Mouse (Mus musculus) myocyte (in vitro differentiated cells): Measurements from ENCODE around the gene Minos1. TPM values are rescaled to one million over a fixed set of nuclear protein-coding genes. Genes with fewer than 3 reads are reported as not detected.
A peak's percentile ranks its signal among the peaks of the same experiment; 100 is the strongest.

ENCODE experiments used
- H3K27me3 ChIP-seq: one replicate; pipeline ENCODE4 v1.6.1; 2011; ENCODE audit not compliant: control insufficient read depth, insufficient read depth, insufficient read length
- H3K36me3 ChIP-seq: one replicate; pipeline ENCODE4 v1.6.1; 2011; ENCODE audit not compliant: control insufficient read depth, insufficient read depth
- H3K4me2 ChIP-seq: one replicate; pipeline ENCODE4 v1.6.1; 2011; ENCODE audit warnings: low read depth, control low read depth
- H3K4me3 ChIP-seq: one replicate; pipeline ENCODE4 v1.5.1; 2011; ENCODE audit warnings: mild to moderate bottlenecking, control low read depth, moderate library complexity
- H3K79me2 ChIP-seq: one replicate; pipeline ENCODE4 v1.6.1; 2011; ENCODE audit not compliant: control insufficient read depth, insufficient read depth
- H3ac ChIP-seq: one replicate; pipeline ENCODE4 v1.6.1; 2011; ENCODE audit not compliant: control insufficient read depth, insufficient read length
- CEBPB ChIP-seq: IDR thresholded peaks from 2 replicates; pipeline ENCODE4 v1.6.1; 2011; ENCODE audit warnings: mild to moderate bottlenecking, moderate library complexity; ENCODE audit not compliant: poor library complexity, insufficient read depth, severe bottlenecking
- E2F4 ChIP-seq: IDR thresholded peaks from one replicate; pipeline ENCODE4 v1.6.1; 2011; ENCODE audit warnings: mild to moderate bottlenecking, control low read depth, moderate library complexity; ENCODE audit not compliant: insufficient read depth
- MAX ChIP-seq: IDR thresholded peaks from one replicate; pipeline ENCODE4 v1.6.1; 2011; ENCODE audit warnings: low read depth, mild to moderate bottlenecking, control low read depth
- MYOD1 ChIP-seq, 3 experiments: IDR thresholded peaks; one replicate each; pipeline ENCODE4 v1.6.1; 2011; ENCODE audit warnings: control low read depth in 2 of 3, low read depth in 2 of 3, mild to moderate bottlenecking in 2 of 3, moderate library complexity in 1 of 3; ENCODE audit not compliant: insufficient read length in 2 of 3, control insufficient read depth in 1 of 3
- MYOG ChIP-seq, 3 experiments: IDR thresholded peaks; one replicate each; pipeline ENCODE4 v1.6.1; 2011; ENCODE audit warnings: control low read depth in 2 of 3, low read depth in 2 of 3, mild to moderate bottlenecking in 2 of 3; ENCODE audit not compliant: insufficient read length in 2 of 3, control insufficient read depth in 1 of 3, insufficient read depth in 1 of 3
- POLR2A ChIP-seq: IDR thresholded peaks from one replicate; pipeline ENCODE4 v1.6.1; 2011; ENCODE audit warnings: low read depth, mild to moderate bottlenecking, control low read depth, moderate library complexity; ENCODE audit not compliant: insufficient read length
- POLR2AphosphoS2 ChIP-seq: IDR thresholded peaks from one replicate; pipeline ENCODE4 v1.6.1; 2011; ENCODE audit warnings: low read depth, control low read depth; ENCODE audit not compliant: insufficient read length
- REST ChIP-seq: IDR thresholded peaks from one replicate; pipeline ENCODE4 v1.6.1; 2011; ENCODE audit warnings: mild to moderate bottlenecking, control low read depth, moderate library complexity; ENCODE audit not compliant: insufficient read depth, insufficient read length
- SRF ChIP-seq: IDR thresholded peaks from one replicate; pipeline ENCODE4 v1.6.1; 2011; ENCODE audit warnings: low read depth; ENCODE audit not compliant: control insufficient read depth, insufficient read length
- TCF12 ChIP-seq: IDR thresholded peaks from one replicate; pipeline ENCODE4 v1.6.1; 2011; ENCODE audit warnings: mild to moderate bottlenecking, control low read depth; ENCODE audit not compliant: poor library complexity, insufficient read depth, severe bottlenecking
- TCF3 ChIP-seq: IDR thresholded peaks from one replicate; pipeline ENCODE4 v1.6.1; 2011; ENCODE audit warnings: low read depth, control low read depth; ENCODE audit not compliant: insufficient read length
- USF1 ChIP-seq: IDR thresholded peaks from one replicate; pipeline ENCODE4 v1.6.1; 2011; ENCODE audit warnings: low read depth, mild to moderate bottlenecking, control low read depth, moderate library complexity
- polyA plus RNA-seq: library from polyadenylated mRNA; unstranded; fragments of >200 nt; fragmentation: generic; extraction: Trizol; gene quantifications from one replicate; pipeline ENCODE4 v1.2.1, GENCODE M21; 2012; ENCODE audit warnings: missing spikeins

Minos1 gene
- polyA plus RNA-seq, 1 experiment: 247 TPM

- Histone ChIP-seq H3K27me3 (no peaks in the 10 kb centered on the region), H3K79me2 (no peaks in the 10 kb centered on the region), H3ac (no peak overlapping the region), H3K36me3 (no peaks in the 10 kb centered on the region), H3K4me2 (peak overlapping the region; percentile 95), H3K4me3 (peak overlapping the region; percentile 44)
- TF ChIP-seq POLR2A (no peak), MYOG (IDR thresholded peaks at IDR 0.05; ENCODE audit: control insufficient read depth in 1 of 3, insufficient read depth in 1 of 3, insufficient read length in 2 of 3, low read depth in 2 of 3) (no peak), TCF12 (no peak), CEBPB (no peak)
Observed at GRCm38 (mm10) chr4:139090303-139090940, 40.5 kb downstream of the Minos1 start.

GRCm38 (mm10) chr4:139088982-139089671 lies 41.8 kb downstream of the Minos1 start:
- no peaks in the 10 kb centered on the region for H3K27me3 ChIP-seq
- H3K4me3 ChIP-seq: no peak overlapping the region
- TF ChIP-seq MYOG (IDR thresholded peaks at IDR 0.05; ENCODE audit: control insufficient read depth in 1 of 3, insufficient read depth in 1 of 3, insufficient read length in 2 of 3, low read depth in 2 of 3) (peak in 1 of 3 experiments; percentile 50), MYOD1 (IDR thresholded peaks at IDR 0.05; ENCODE audit: control insufficient read depth in 1 of 3, insufficient read length in 2 of 3, low read depth in 2 of 3) (peak in 2 of 3 experiments; percentile 15 to 28), MAX (no peak)
- H3K4me2 ChIP-seq: no peak overlapping the region
- no peak overlapping the region for H3ac ChIP-seq
- H3K36me3 ChIP-seq: no peaks in the 10 kb centered on the region
- H3K79me2 ChIP-seq: no peaks in the 10 kb centered on the region

DNA sequence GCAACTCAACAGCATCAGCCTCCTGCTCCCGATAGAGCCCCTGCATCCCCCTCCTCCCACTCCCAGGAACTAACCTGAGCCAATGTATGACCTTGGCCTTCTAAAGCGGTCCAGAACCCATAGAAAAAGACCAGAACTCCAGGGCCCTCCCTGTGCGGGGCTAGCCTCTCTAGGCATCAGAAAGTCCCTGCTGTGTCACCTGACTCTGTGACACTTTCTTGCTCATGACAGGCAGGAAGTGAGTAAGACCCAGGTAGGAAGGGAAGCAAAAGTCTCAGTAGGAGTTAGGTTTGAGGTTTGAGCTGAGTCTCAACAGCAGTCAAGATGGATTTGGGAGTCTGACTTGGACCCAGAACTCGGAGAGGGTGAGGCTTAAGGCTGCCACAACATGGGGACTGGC lies 43.9 kb downstream of the Minos1 start:
- Histone ChIP-seq H3K79me2 (no peaks in the 10 kb centered on the region), H3ac (no peak overlapping the region), H3K4me3 (no peak overlapping the region), H3K4me2 (no peak overlapping the region), H3K27me3 (no peaks in the 10 kb centered on the region), H3K36me3 (no peaks in the 10 kb centered on the region)
- TF ChIP-seq POLR2AphosphoS2: no peak
- TF ChIP-seq MYOG (IDR thresholded peaks at IDR 0.05; ENCODE audit: control insufficient read depth in 1 of 3, insufficient read depth in 1 of 3, insufficient read length in 2 of 3, low read depth in 2 of 3): no peak
- no peak for TF ChIP-seq CEBPB
- TF ChIP-seq E2F4: no peak
- TF ChIP-seq TCF3: no peak

- Histone ChIP-seq H3K27me3 (no peaks in the 10 kb centered on the region), H3K4me2 (no peak overlapping the region), H3K4me3 (no peak overlapping the region), H3ac (no peak overlapping the region), H3K36me3 (no peaks in the 10 kb centered on the region), H3K79me2 (no peaks in the 10 kb centered on the region)
- TF ChIP-seq TCF3 (no peak), MYOD1 (IDR thresholded peaks at IDR 0.05; ENCODE audit: control insufficient read depth in 1 of 3, insufficient read length in 2 of 3, low read depth in 2 of 3) (no peak), MAX (no peak), MYOG (IDR thresholded peaks at IDR 0.05; ENCODE audit: control insufficient read depth in 1 of 3, insufficient read depth in 1 of 3, insufficient read length in 2 of 3, low read depth in 2 of 3) (no peak), E2F4 (no peak), SRF (no peak), TCF12 (no peak), REST (no peak), CEBPB (no peak), USF1 (no peak), POLR2AphosphoS2 (no peak), POLR2A (no peak)
Observed at GRCm38 (mm10) chr4:139086037-139086436, 44.9 kb downstream of the Minos1 start.

- Histone ChIP-seq H3K4me3 (no peak overlapping the region), H3K36me3 (no peaks in the 10 kb centered on the region), H3K4me2 (no peak overlapping the region), H3K79me2 (no peaks in the 10 kb centered on the region), H3ac (no peak overlapping the region), H3K27me3 (no peaks in the 10 kb centered on the region)
- TF ChIP-seq CEBPB: no peak
- no peak for TF ChIP-seq MYOD1 (IDR thresholded peaks at IDR 0.05; ENCODE audit: control insufficient read depth in 1 of 3, insufficient read length in 2 of 3, low read depth in 2 of 3)
- no peak for TF ChIP-seq TCF3
- TF ChIP-seq SRF: no peak
- no peak for TF ChIP-seq USF1
- no peak for TF ChIP-seq POLR2AphosphoS2
- TF ChIP-seq MAX: no peak
- TF ChIP-seq MYOG (IDR thresholded peaks at IDR 0.05; ENCODE audit: control insufficient read depth in 1 of 3, insufficient read depth in 1 of 3, insufficient read length in 2 of 3, low read depth in 2 of 3): no peak
- TF ChIP-seq REST: no peak
Observed at GRCm38 (mm10) chr4:139085337-139085736, 45.6 kb downstream of the Minos1 start.
